Mouse (Mus musculus) kidney, adult 11 months (tissue): ENCODE data around the gene Gm43064.

ENCODE experiments used
- DNase-seq: peaks from one replicate; pipeline ENCODE4 v3.0.0; 2022

Gm43064 gene

GRCm38 (mm10) chr3:103857036-103857805 lies 47.8 kb downstream of the Gm43064 start:
- no peak for DNase-seq

GRCm38 (mm10) chr3:103857977-103858563 lies 48.7 kb downstream of the Gm43064 start:
- DNase-seq = no peak

- peak; percentile 9 for DNase-seq
Observed at GRCm38 (mm10) chr3:103858881-103859801, 49.8 kb downstream of the Gm43064 start, which contains the start of gene Ptpn22. Gene Ptpn22 (plus strand): TSS chr3:103859795.

- peak; percentile 30 for DNase-seq
Observed at GRCm38 (mm10) chr3:103859851-103860391, 50.5 kb downstream of the Gm43064 start.

- no peak for DNase-seq
Observed at GRCm38 (mm10) chr3:103862721-103863220, 53.4 kb downstream of the Gm43064 start.

DNA sequence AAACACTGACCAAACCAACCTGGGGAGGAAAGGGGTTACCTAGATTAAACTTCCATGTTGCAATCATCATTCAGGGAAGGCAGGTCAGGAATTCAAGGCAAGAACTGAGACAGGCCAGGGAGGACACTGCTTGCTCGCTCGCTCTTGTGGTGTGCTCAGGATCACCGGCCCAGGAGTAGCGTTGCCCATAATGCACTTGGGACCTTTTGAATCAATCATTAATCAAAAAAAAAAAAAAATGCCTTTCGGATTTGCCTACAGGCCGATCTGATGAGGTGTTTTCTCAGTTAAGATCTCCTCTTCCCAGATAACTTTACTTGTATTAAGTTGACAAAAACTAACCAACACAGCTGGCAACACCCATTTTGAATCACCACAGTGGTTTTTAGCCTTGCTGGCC lies 54.8 kb downstream of the Gm43064 start:
- DNase-seq = peak; percentile 21

DNA sequence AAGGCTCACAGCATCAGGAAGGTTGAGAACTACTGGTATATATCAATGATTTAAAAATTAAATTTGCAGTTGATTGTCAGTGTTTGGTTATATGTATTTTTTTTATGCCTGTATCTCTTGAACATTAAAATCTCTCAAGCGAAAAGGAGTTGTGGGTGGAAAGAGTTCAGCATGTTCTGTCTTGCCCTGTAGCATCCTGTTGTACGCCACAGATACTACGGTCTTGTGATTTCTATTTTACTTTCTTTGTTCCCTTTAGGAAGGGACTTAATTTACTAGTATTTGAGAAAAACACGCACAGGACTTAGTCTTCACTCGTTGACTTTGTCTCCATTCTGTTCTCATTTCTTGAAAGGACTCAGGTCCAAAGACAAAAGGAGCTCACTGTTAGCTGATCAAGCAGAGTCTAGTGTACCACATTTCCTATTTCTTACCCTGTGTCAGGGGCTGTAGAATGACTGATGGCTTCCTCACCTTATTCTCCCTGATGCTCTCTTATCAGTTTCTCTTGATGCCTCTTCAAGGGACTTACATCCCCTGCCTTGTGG lies 58.1 kb downstream of the Gm43064 start:
- no peak for DNase-seq

GRCm38 (mm10) chr3:103868008-103868407 lies 58.6 kb downstream of the Gm43064 start:
- DNase-seq = no peak

DNA sequence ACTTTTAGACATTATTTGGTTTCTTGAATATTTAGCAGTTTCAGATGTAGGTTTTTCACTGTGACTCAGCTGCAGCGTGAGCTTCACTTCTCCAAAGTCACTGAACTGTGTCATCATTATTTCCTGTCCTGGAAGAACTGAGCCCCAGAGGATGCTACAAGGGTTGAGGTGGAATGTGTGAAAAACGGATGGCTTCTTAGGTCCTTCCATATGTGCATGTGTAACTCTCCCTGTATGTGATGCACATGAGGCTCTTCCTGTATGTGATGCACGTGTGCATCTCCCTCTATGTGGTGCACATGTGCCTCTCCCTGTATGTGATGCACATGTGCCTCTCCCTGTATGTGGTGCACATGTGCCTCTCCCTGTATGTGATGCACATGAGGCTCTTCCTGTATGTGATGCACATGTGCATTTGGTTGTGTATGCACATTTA lies 63.3 kb downstream of the Gm43064 start:
- DNase-seq = no peak

- DNase-seq = no peak
Observed at GRCm38 (mm10) chr3:103874329-103874728, 65.0 kb downstream of the Gm43064 start.

DNA sequence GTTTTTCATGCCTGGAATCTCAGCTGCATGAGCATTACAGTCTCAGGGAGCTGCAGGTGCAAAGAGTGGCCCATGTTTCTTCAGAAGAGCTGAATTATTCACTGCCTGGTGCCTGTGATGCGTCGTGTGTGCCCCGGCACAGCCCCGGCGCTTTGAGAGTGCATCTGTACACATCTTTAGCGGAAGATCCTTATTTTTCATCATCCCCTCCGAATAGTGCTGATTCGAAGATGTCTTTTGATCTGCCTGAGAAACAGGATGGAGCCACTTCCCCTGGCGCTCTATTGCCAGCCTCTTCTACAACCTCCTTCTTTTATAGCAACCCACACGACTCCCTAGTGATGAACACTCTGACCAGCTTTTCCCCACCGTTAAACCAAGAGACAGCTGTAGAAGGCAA lies 76.6 kb downstream of the Gm43064 start:
- DNase-seq = no peak

GRCm38 (mm10) chr3:103887581-103887980 lies 78.2 kb downstream of the Gm43064 start:
- DNase-seq = no peak
